Mouse (Mus musculus) spleen, adult 12 weeks (tissue): Measurements from ENCODE around the gene Gstp1.
A peak's percentile ranks its signal among the peaks of the same experiment; 100 is the strongest.

Experiments
- DNase-seq: peaks from one replicate; pipeline ENCODE4 v3.0.0; 2022; ENCODE audit warnings: low spot score

Gene Gstp1

DNA sequence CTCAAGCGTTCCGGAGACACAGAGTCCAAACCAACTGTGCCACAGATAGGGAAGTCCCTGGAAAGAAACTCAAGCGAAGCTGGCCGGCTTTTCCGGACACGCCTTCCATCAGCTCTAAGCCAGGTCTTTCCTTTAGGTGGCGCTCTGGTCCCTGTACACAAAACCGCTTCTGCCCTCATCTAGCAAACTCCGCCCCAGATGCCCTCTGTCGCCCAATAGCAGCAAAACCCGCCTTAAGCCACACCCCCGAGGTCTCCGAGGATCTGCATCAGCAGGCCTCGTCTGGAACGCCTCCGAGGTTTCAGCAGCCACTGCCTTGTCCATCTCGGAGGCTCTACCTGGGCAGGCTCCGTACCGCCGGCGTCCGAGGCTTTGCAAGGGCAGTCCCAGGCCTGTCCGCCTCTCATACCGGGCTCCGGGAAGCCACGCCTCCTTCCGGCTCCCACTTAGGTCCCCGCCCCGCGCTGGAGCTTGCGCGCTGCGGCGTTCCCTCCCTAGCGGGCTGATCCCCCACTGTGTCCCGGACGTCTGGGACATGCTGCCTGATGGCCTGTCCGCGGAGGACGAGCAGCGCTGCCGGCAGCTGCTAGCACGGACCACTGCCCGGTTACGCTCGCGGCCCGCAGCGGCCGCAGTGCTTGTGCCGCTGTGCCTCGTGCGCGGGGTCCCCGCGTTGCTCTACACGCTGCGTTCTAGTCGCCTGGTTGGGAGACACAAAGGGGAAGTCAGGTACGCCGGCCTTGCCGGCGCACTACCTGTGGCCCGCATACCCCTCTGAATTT is 37.5 kb downstream of the Gstp1 start, which contains the start of the genes Nudt8 and Gm49405:
Nudt8 (plus strand) TSS at position 462 of the 782 bp plus-strand sequence.
Gm49405 (plus strand) TSS at position 508 of the 782 bp plus-strand sequence.
- peak; percentile 97 for DNase-seq

GRCm38 (mm10) chr19:3999121-3999730 is 38.6 kb downstream of the Gstp1 start:
- no peak for DNase-seq

- no peak for DNase-seq
These were observed 39.5 kb downstream of the Gstp1 start for GRCm38 (mm10) chr19:3998335-3998734.

DNA sequence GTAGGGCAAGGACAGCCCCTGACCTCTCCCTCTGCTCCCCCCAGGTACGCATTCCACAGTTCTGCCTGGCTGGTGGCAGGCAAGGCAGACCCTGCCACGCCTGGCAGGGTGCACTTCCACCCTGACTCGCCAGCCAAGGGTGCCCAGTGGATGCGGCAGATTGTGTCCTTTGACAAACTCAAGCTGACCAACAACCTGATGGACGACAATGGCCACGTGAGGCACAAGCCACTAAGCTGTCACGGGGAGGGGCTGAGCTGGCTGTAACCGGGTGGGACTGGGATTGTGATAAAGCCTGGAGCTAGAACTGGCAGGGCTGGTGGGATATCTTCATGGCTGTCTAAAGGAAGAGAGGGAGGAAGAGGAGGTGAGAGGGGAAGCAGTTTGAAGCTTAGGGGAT is 40.6 kb downstream of the Gstp1 start:
- DNase-seq: no peak

GRCm38 (mm10) chr19:3996747-3997146 is 41.0 kb downstream of the Gstp1 start:
- DNase-seq: no peak

GRCm38 (mm10) chr19:3996106-3996505 is 41.7 kb downstream of the Gstp1 start:
- no peak for DNase-seq

GRCm38 (mm10) chr19:3995505-3995904 is 42.3 kb downstream of the Gstp1 start:
- no peak for DNase-seq

- no peak for DNase-seq
These were observed 42.9 kb downstream of the Gstp1 start for GRCm38 (mm10) chr19:3994932-3995331.

- DNase-seq: no peak
These were observed 45.4 kb downstream of the Gstp1 start, which contains the start of gene Tbx10 for GRCm38 (mm10) chr19:3992416-3992815. Gene Tbx10 (plus strand): TSS chr19:3992752.

DNA sequence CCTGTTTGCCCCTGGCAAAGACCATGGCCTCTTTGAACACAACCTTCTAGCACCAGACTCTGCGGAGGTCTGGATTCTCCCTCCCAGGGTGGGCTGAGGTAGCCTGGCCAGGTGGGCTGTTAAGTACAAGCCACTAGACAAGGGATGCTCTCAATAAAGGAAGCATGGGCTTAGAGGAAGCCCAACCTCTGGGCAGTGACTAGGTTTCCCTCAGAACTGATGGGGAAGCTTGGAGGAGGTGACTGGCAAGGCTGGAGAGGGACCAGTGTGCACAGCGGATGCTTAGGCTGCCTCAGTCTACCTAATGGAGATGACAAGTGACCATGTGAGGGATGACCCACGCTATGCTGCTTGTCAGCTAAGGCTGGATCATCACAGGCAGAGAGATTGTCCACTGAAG is 45.8 kb downstream of the Gstp1 start:
- DNase-seq: no peak

DNA sequence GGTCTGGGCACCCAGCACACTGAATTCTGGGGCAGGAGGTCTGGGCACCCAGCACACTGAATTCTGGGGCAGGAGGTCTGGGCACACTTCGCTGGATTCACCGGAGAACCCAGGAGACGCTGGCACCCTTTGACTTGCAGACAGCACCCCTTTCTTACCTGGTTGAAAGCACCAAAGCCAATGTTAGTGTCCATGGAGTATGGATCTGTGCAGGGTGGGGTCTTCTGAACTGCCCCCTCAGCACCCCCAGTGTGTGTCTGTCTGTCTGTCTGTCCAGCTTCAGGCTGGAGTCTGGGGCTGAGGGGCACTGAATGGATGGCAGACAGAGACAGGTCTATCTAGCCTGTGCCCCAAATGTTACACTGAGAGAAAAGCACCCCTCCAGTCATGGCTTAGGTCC is 46.2 kb downstream of the Gstp1 start:
- no peak for DNase-seq

GRCm38 (mm10) chr19:3990804-3991203 is 47.0 kb downstream of the Gstp1 start:
- no peak for DNase-seq

DNA sequence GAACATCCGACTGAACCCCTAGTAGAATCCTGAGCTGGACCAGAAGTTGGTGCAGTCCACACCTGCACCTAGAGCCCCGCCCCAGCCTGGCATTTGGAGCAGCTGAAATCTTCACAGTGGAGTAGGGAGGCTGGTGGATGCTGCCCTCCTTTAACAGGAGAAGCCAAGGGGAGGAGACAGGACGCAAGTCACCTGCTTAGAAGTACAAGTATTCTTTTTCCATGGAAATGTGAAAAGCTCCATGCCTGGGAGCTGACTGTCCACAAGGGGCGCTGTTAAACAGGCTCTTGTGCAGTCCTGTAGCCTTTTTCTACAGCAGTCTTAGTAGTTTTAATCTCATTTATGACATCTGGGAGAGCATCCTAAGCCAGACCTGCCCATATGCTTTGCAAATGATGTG is 49.0 kb downstream of the Gstp1 start:
- no peak for DNase-seq

DNA sequence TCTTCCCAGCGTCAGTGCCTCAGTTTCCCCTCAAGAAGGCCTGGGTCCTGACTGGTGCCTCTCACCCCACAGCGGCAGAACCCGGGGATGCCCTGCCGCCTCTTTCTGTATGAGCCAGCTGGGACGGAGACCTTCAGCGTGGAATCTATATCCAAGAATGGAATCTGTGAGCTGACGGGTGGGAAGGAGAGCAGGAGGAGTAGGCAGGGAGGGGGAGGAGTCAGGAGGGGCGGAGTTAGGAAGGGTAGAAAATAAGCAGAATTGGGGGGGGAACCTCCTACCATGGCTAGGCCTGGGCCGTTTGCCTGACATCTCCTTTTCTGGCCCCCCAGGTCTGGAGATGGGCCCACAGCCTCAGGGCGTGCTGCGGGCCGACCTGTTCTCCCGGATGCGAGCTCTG is 49.7 kb downstream of the Gstp1 start:
- DNase-seq: no peak

DNA sequence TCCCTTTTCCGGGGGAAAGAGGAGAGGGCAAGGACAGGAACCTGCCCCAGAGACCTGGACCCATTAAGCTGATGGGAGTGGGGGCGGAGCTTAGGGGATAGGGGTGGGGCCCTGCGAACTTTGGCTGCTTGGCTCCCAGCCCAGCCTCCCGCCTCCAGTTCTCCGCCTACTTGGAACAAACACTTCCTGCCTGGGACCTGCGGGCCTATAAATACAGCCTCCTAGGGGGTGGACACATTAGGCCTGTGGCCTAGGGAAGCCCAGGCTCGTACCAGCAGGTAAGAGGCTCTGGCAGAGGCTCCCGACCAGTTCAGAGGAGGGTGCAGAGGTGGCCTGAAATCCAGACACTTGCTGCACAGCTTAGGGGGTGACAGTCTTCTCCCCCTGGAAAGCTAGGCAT is 51.5 kb downstream of the Gstp1 start, which contains the start of gene Acy3:
Acy3 (plus strand) TSS at position 237 of the 400 bp plus-strand sequence.
- peak; percentile 19 for DNase-seq
